Mouse (Mus musculus) left cerebral cortex, adult 8-10 months (tissue): Measurements from ENCODE around the gene Aar2. TPM values are rescaled to one million over a fixed set of nuclear protein-coding genes. Genes with fewer than 3 reads are reported as not detected.
"Not testable (repeated sequence)": the region's sequence is repeated elsewhere in the genome, so short reads cannot be mapped to it uniquely, and the experiment has no call there.

Experiments
- DNase-seq, 2 experiments: peaks; one replicate each; pipeline ENCODE4 v3.0.0; 2022; ENCODE audit warnings: low spot score in 2 of 2
- total RNA-seq, 4 experiments: library from RNA; stranded (reverse); gene quantifications; 2 replicates each; pipeline ENCODE4 v1.2.4; 2022

Aar2 gene
- total RNA-seq: 10 to 100 TPM; 34.8 to 36.6 (median 35.9) TPM

DNA sequence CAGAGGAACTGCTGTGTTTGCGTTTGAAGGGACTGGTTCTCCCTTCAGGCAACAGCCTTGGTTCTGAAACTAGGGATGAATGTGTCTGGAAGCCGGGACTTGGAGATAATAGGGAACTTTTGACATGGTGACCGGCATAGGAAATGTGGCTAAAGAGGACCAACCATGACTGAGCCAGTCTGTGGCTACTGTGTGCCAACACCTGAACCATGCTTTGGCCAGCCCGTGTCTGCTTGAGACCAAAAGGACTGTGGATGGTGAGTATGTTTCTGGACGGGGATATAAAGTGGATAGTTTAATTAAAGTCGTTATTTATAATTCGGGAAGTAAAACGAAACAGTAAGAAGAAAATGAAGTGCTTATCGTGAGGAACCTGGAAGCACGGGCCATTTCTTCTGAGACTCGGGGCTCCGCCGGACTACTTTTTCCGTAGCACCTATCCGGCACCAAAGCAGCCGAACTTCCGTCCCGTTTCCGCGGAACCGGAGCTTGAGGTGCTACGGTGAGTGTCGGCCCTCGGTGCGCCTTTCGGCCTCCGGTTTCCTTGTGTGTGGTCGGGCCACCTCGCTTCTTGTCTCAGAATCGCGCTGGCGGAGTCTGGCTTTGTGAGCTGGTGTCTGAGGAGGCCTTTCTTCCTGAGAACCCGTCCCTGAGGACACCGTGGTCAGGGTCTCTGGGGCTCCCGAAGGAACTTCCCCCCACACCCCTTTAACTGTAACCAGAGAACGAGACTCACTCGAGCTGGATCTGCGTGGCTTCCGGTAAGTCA is at the start of gene Aar2:
Aar2 (plus strand) TSS at position 462 of the 769 bp plus-strand sequence.
- DNase-seq: peak; percentile 50 to 85

- no peak for DNase-seq
Observed at GRCm38 (mm10) chr2:156497915-156498314, 49.5 kb upstream of the Aar2 start.

GRCm38 (mm10) chr2:156501025-156501424 is 46.4 kb upstream of the Aar2 start:
- DNase-seq: no peak

DNA sequence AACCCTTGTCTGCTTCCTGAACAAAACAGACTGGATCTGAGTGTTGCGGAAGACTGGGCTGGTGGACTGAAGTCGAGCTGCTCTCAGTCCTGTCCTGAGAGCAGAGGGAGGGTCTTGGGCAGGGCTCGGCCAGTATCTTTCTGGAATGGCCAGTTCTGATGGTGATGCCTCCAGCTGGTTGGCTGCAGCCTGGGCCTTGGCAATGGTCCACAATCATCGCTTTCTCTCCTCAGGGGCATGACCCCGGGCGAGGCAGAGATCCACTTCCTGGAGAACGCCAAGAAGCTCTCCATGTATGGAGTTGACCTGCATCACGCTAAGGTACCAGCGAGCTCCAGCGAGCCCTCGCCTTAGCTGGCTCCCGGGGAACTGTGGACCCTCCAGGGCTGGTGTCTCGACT is 41.9 kb upstream of the Aar2 start:
- DNase-seq: no peak

- DNase-seq: no peak
Observed at GRCm38 (mm10) chr2:156512028-156512427, 35.4 kb upstream of the Aar2 start.

- no peak for DNase-seq
Observed at GRCm38 (mm10) chr2:156512561-156512960, 34.8 kb upstream of the Aar2 start.

DNA sequence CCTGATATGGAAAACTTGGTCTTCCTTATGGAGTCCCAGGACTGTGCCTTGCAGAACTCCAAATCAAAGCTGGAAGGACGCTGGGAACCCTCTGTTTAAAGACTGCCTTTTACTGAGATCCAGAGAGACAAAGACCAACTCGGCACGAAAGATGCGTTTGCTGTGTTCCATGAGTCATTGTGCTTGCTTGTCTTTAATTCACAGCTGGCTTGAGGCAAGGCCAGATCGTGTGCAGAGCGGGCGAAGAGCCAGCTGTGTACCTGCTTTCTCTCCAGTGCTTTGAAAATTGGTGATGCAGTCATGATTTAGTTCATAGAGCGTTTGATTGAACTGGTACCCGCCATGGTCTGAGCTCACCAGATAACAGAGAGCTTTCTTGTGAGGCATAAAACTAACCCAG is 32.3 kb upstream of the Aar2 start:
- no peak for DNase-seq

- peak; percentile 52 to 89 for DNase-seq
Observed at GRCm38 (mm10) chr2:156515565-156516185, 31.7 kb upstream of the Aar2 start.

DNA sequence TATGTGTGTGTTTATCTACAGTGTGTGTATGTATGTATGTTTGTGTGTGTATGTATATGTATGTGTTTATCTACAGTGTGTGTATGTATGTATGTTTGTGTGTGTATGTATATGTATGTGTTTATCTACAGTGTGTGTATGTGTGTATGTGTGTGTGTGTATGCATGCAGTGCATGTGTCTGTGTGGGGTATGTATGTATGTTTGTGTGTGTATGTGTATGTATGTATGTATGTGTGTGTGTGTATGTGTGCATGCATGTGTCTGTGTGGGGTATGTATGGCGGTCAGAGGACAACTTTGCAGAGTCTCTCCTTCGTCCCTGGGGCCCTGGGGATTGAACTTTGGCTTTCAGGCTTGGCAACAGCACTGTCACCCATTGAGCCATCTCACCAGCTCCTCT is 30.7 kb upstream of the Aar2 start:
- not testable (repeated sequence) for DNase-seq

- DNase-seq: peak in 1 of 2 experiments; percentile 59
Observed at GRCm38 (mm10) chr2:156518306-156518705, 29.1 kb upstream of the Aar2 start.

DNA sequence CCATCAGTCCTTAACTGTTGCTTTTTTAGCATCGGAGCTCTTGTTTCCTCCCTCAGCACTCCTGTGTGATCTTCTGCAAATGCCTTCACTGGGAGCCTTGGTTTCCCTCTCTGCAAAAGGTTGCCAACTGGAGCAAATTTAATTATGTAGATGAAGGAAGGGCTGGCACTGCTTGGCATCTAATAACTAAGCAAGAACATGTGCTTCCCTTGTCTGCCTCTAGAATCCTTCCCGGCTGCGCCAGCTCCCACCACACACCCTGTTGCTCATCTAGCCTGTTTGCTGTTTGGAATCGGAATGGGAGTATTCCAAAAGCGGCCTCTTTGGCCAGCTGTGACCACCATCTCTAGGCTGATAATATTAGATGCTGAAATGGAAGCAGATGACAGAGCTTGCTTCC is 27.8 kb upstream of the Aar2 start:
- no peak for DNase-seq

- no peak for DNase-seq
Observed at GRCm38 (mm10) chr2:156522994-156523393, 24.4 kb upstream of the Aar2 start.

- DNase-seq: no peak
Observed at GRCm38 (mm10) chr2:156524078-156524477, 23.3 kb upstream of the Aar2 start.

DNA sequence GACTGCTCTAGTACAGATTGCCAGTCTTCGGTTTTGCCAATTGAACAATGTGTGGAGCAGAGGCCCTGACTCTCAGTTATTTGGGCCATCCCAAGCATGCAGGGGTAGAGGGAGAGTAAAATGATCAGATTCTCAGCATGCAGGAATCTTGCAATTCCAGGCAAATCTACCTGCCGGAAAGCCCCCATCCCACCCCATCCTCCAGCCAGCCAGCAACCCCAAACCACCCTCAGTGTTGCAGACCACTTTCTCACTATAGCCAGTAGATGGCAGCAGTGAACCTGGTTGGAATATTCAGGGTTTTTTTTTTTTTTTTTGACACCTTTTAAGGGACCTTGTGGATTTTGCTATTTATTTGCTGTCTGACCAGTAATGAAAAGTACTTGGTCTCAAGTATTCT is 17.7 kb upstream of the Aar2 start:
- no peak for DNase-seq

DNA sequence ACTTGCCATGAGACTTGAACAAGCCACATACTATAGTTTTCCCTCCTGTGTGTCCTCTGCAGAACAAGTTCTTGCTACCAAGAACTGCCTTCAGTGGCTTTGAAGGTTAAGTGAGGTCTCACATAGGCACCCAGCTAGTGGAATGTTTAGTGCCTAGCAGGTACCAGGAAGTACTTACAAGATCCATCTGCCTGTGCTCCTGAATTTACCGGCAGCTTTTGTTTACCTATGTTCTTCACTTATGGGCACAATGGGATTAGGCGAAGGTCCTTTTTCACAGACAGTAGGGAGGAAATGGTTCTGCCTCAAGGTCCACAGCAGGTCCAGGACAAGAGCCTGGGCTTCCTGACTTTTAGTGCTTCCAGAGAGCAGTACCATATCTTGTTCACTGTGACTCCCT is 14.2 kb upstream of the Aar2 start:
- no peak for DNase-seq

DNA sequence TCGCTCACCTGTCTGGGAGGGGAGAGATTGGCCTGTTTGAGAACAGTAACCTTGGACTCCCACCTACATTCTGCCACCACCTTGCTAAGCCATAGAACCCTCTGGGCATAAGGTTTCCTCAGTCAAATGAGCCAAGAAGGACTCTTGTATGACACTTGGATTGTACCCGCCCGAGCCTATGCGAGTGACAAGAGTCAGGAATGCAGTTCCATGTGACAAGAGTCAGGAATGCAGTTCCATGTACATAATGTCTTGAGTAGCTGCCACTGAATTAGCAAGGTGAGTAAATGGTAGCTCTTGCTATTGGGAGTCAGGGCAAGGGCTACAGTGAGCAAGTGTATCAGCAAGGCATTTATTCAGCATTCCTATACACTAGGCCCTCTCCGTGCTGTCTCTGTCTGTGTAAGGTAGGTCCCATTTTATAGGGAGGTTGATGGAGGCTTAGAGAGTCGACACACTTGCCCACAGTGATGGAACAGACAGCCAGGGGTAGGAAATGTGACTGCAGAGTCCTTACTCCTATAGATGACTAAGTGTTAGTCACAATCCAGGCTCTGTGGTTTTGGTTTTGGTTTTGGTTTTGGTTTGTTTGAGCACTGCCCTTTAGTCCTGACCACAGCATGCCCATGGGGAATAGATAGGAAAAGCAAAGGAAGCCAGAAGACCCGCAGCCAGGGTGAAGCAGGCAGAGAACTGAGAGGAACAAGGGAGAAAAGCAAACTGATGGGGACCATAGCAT is 8.4 kb upstream of the Aar2 start:
- DNase-seq: no peak

DNA sequence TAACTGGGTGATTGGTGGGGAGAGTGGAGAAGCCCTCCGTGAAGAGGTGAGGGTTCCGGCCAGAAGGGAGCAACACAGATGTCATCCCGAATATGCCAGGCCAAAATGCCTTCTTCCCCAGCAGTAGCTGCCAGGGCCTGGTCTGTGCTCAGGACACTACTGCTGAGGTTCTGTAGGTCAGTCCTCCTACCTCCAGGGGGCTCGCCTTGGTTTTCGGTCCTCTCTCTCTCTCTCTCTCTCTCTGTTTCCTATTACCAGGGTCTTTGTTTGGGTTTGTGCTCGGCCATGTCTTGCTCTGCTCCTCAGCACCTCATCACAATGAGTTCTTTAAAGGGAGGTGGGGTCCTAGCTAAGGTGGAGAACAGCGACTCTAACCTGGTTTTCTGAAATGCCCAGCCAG is 6.4 kb upstream of the Aar2 start:
- no peak for DNase-seq

- no peak for DNase-seq
Observed at GRCm38 (mm10) chr2:156542410-156542809, 5.0 kb upstream of the Aar2 start.

DNA sequence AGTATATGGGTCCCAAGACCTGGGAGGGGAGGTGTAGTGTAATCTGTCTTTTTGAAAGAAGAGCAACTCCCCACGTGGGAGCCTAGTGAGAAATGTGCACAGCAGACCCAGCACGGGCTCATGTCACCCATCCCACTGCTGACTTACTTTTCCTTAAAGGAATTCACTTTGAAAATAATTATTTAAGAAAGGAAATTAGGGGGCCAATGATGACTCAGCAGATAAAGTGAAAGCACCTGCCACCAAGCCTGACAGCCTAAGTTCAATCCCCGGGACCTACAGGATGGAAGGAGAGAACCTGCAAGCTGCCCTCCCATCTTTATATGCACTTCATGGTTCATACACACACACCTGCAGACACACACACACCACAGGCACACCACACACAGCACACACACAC is 3.6 kb upstream of the Aar2 start:
- DNase-seq: no peak

GRCm38 (mm10) chr2:156552421-156552820 is 5.0 kb downstream of the Aar2 start:
- DNase-seq: no peak

- DNase-seq: no peak
Observed at GRCm38 (mm10) chr2:156561808-156562207, 14.4 kb downstream of the Aar2 start.

- DNase-seq: no peak
Observed at GRCm38 (mm10) chr2:156563557-156563956, 16.2 kb downstream of the Aar2 start.
